Mouse (Mus musculus) megakaryocyte progenitor cell, adult 5-6 weeks (primary cell): ENCODE results near the gene Slc1a4. TPM values are rescaled to one million over a fixed set of nuclear protein-coding genes. Genes with fewer than 3 reads are reported as not detected.
A peak's percentile ranks its signal among the peaks of the same experiment; 100 is the strongest.

Experiments
- ATAC-seq: replicated peaks from 2 replicates; pipeline ENCODE4 v1.8.0; 2016; ENCODE audit warnings: mild to moderate bottlenecking, moderate TSS enrichment, inconsistent platforms; ENCODE audit not compliant: poor library complexity
- total RNA-seq, 2 experiments: library from RNA; stranded (forward) in 1 of 2; stranded (reverse) in 1 of 2; fragments of 157-497, 149-512 nt in 1 of 2; fragments of 200-1000 nt in 1 of 2; gene quantifications; 2 replicates each; pipeline versions ENCODE4 v1.2.3 to v1.2.4; 2015 to 2017

The Slc1a4 gene
- total RNA-seq (2015) (0.29 and 0.52 TPM in 2 replicates), total RNA-seq (2017) (0.37 and 0.75 TPM in 2 replicates)

- peak; percentile 85 for ATAC-seq
Measured at GRCm38 (mm10) chr11:20332561-20333514, at the start of gene Slc1a4. Gene Slc1a4, minus strand, starts transcription at chr11:20332713.

DNA sequence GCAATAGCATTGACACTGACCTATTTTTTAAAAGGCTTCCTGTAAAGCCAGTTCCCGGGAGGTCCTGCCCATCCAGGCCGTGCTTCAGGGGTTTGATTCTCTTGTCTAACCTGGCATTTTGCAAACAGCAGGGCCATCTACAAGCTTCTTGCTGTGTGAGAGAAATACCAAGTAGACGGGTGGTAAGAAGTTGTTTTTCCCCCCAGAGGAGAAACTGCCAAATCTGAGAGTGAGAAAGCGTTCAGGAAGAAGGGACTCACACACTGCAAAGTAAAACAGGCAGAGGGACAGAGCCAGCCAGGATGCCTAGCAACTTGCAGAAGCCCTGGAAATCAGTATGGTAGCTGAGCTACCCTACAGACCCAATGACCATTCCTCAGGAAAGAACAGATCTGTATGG is 47.6 kb upstream of the Slc1a4 start:
- ATAC-seq = no peak

- ATAC-seq = peak; percentile 85
Measured at GRCm38 (mm10) chr11:20376642-20377041, 44.1 kb upstream of the Slc1a4 start.

- ATAC-seq = no peak
Measured at GRCm38 (mm10) chr11:20372616-20373211, 40.2 kb upstream of the Slc1a4 start.

- no peak; the same call in 1 of the 2 replicates for ATAC-seq
Measured at GRCm38 (mm10) chr11:20370486-20370885, 38.0 kb upstream of the Slc1a4 start.

- ATAC-seq = no peak
Measured at GRCm38 (mm10) chr11:20366456-20366855, 33.9 kb upstream of the Slc1a4 start.

DNA sequence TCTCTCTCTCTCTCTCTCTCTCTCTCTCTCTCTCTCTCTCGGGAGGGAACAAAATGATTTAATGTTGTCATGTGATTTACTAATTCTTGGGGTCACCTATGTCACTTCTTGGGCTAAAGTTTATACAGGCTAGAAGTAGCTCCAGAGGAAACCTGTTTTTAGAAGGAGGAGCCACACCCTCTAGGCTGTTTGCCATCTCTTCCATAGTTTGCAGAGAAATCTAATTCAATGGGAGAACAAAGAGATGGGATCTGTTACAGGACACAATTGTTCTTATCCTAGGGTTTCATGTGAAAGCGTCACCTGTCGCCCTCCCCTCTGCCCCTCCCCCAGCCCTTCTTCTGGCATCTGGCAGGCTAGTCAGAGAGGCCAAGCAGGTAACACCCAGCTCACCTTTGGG is 28.8 kb upstream of the Slc1a4 start:
- no peak for ATAC-seq

DNA sequence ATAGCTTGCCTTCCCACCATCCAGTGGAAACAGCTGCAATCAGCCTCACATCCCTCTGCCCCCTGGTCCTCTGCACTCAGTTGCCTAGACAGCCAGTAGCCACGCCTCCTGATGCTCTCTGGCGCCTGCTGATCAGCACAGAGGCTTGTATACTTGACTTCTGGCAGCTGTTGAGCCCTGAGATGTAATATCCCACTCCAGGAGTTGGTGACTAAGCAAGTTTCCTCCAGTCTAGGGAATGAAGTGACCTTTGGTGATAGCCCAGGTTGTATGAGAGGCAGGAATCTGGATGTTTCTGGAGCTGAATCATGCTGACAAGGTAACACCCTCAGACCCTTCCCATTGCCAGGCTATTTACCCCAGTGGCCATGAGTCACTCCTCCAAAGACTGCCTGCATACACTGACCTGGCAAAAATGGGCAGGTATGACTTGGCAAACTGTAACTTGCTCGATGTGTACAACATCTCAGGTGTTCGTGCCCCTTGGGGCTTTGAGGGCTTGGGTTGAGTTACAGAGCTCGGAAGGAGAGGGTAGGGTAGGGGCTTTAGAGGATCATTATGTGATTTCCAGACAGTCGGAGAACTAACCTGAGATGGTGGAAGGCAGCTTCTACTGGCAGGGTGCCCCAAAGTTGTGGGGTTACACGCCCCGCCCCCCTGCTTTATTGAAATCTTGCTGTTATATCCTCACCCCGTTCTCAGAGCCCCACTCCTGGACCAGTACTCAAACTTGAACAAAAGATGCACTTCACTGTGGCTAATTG is 25.4 kb upstream of the Slc1a4 start:
- no peak for ATAC-seq

DNA sequence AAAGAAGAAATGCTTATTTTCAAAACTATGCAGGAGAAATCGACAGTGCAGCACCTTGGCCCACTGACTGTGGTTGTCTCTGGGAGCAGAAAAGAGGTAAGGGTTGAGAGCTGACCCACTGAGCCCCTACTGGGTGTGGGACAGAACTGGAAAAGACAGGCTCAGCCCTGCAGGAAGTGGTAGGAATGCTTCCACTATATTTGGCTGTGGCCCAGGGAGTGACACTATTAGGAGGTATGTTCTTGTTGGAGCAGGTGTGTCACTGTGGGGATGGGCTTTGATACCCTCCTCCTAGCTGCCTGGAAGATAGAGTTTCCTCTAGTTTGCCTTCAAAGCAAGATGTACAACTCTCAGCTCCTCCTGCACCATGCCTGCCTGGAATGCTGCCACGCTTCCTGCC is 16.0 kb upstream of the Slc1a4 start:
- ATAC-seq = no peak

DNA sequence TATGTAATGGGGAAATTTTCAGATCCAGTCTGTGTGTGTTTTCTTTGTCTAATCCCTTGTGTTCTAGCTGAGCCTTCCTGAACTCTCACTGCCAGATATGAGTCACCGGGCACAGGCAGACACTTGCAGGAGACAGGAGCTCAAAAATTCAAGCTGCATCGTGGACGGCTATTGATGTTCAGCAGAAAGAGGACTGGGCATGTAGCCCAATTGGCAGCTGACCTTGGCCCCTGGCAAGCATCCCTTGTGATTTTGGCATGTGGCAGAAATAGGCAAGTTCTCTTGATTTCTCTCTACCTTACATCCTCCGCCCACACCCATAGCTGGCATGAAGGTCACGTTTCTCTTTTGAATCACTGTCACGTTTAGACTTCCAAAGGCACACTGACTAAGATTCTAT is 15.0 kb upstream of the Slc1a4 start:
- no peak for ATAC-seq

DNA sequence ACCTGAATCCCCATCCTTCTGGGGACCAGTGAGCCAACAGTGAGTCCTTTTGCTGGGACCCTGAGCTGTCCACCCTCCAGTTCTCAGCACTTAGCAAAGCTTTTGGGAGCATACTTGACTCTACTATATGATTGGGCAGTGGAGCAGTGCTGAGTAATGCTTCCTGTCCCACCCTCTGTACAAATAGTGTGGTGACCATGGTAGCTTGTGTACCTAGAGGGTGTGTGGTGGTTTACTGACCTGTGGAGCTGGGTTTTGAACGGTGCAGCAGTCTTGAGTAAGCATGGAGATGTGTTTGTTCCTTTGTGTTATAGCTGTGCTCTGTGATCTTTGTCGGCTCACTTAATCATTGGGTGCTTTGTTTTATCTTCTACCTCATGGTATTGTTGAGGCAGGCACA is 13.9 kb upstream of the Slc1a4 start:
- no peak for ATAC-seq

DNA sequence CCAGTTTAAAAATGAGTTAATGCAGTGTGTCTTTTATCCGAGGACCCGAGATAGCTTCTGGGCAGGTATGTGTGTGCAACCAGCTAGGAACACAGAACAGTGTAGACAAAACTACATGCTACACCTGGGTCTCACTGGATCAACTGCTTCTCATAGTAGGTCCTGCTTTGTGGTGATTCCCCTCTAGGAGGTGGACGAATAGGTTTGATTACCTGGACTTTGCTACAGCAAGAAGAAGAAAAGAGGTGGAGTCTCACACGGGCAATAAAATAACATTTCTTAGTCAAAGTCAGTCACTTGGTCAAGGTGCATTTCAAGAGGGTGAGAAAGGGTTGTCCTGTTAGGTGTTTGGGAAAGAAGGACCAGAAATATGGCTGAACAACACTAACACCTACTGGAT is 11.4 kb upstream of the Slc1a4 start:
- ATAC-seq = no peak

- no peak for ATAC-seq
Measured at GRCm38 (mm10) chr11:20341598-20341997, 9.1 kb upstream of the Slc1a4 start.

DNA sequence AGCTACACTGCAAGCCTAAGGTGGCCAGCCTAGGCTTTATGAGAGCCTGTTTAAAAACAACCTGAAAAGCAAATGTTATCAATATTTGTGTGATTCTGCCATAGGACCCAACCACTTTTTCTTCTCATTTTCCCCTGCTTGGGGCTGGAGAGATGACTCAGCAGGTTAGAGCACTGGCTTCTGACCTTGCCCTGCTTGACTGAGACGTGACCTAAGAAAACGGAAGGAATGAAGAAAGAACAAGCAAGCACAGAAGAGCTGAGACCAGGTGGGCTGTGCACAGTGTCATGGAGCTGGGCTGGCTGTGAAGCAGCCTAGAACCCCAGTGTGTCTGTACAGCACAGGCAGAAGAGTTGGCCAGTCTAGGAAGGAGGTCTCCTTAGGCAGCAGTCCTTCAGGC is 6.2 kb upstream of the Slc1a4 start:
- ATAC-seq = peak; percentile 61

- no peak for ATAC-seq
Measured at GRCm38 (mm10) chr11:20334301-20334700, 1.8 kb upstream of the Slc1a4 start.

DNA sequence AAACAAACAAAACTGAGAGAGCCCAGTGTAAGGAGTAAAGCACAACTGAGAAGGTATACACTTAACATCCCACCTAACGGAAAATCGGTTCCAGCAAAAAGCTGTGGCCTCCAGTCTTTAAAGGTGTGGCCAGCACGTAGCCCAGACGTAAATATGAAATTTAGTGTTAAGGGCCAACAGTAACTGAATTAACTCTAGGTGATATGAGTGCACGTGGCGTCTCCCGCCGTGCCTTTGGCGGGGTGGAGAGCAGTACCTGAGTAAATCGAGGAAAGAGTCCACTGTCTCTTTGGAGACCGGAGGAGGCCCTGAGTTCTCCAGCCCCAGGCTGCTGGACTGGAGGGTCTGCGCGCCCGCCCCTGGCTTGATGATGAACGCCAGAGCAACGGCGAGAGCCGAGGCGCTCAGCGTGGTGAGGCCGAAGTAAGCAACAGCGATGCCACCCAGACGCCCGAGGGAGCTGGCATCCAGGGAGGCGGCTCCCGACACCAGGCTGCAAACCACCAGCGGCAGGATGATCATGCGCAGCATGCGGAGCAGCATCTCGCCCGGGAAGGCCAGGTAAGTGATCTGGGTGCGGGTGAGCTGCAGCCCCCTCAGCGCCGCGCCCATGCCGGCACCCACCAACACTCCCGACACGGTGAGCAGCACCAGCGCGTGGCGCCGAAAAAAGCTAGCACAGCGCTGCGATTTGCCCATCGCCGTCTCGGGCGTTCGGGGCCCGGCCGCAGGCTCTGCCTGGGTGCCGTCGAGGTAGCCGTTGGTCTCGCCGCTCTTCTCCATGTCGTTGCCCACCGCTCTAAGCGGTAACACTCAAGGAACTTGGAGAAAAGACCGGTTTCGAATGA is 599 bp downstream of the Slc1a4 start:
- ATAC-seq = peak; percentile 3

DNA sequence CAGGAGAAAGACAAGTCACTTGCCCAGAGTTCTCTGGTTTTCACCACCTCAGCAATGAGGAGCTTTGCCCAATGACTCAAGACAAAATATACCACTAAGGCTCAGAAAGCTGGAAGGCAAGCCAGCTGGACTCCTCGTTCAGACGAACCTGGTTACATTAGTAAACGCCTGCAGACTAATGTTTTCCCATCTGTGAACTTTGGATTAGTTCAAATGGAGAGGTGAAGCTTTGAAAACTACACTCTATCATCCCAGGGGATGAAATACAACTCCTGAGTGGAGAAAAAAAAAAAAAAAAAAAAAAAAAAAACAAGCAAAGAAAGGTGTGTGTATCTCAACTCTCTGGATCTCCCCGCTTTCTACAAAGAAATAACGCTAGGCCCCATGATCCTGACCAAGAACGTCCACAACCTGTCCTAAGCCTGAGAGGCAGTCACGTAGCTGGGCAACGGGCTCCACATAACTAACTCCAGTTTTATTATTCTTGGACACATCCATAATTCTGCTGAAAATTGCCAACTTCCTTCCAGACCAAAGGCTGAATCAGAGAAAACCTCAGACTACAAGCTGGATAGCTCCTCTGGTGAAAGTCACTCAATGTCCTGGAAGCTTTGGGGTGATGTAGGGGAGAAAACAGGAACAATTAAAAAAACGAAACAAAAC is 1.4 kb downstream of the Slc1a4 start:
- no peak for ATAC-seq

DNA sequence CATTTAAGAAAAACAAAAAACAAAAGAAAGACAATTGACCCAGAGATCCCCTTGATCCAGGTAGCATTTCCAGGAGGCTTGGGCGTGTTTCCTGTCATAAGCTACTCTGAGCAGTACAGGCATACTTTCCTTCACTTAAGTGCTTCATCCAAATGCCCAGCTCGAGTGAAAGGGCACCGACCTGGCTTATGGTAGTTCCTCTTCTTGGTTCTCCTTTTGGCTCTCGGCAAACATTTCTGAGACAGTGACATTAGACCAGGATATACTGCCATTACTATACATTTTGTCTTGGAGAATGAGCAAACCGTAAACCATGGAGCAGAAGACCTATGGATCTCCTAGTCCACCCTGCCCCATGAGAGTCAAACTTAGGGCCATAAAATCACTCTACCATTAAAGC is 2.8 kb downstream of the Slc1a4 start:
- ATAC-seq = no peak

GRCm38 (mm10) chr11:20328771-20329170 is 3.7 kb downstream of the Slc1a4 start:
- ATAC-seq = no peak
